Mouse (Mus musculus): Measurements from ENCODE around the gene Syt8.

DNA sequence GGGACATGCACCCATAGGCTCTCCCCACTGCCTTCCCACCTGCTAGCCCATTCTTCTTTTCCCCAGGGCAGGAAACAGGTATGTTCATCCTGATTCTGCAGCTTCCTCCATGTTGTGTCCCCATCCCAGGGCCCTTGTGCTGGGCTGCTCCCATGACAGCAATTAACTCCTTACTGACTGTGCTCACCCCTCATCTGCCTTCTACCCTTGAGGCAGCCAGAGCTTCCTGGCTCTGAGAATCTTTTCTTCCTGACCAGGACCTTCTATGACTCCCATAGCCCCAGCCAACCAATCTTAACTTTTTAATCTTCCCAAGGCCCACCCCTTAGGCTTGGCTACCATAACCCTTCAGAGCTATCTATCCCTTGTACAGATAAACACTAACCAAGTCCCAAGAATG is 44.7 kb downstream of the Syt8 start:
- TF ChIP-seq CTCF (IDR thresholded peaks at IDR 0.05; ENCODE audit: borderline replicate concordance, insufficient read depth, low read length) = no peak
- TF ChIP-seq POLR2A (IDR thresholded peaks at IDR 0.05; ENCODE audit: low read depth, low read length) = no peak
